Mouse (Mus musculus) cerebellum, adult 18-20 months (tissue): ENCODE measurements around the gene Ankef1.

Experiments used
- DNase-seq, 2 experiments: peaks; one replicate each; pipeline ENCODE4 v3.0.0; 2021

The Ankef1 gene

DNA sequence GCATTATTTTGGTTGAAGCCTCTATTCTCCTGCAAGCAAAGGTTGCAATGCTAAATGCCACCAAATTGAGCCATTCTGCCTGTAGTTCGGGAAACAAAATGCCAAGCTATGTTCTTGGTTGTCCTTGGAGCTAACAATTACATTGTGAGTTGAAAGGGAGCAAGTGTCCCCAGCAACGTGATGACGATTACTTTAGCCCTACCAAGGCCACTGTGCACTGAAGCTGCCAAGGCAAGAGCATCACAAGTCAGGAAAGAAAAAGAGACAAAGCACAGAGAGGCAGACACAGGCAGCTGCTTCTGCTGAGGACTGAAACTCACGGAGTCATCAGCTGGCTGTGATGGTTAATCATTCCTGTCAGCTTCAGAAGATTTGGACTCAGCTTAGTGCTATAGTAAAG is 99.5 kb downstream of the Ankef1 start:
- DNase-seq = no peak
